Mouse (Mus musculus): ENCODE measurements at regions not wholly inside any gene's neighbourhood (a gene's known extent, or its start where the extent isn't known, plus 50 kb on each side); places are given as distances from the start of the nearest gene placed in this dataset.
A peak's percentile ranks its signal among the peaks of the same experiment; 100 is the strongest.

DNA sequence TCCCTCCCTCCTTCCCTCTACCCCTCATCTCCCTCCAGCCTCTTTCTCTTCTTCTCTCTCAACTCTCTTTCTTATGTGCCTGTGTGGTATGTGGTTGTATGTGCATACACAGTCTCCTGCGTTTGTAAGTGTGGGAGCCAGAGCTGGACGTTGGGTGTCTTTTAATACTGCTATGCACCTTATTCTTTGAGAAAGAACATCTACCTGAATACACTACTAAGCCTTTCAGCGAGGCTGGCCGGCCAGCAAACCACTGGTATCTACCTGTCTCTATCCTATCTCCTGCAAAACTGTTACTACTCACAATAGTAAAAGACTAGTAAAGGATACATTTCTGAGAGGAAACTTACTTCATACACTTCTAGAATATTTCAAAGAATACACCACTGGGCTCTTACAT lies 202.9 kb upstream of the Isl1 start:
- Histone ChIP-seq H3K27ac (replicated peaks) (no peak overlapping the region), H3K9me3 (no peaks in the 10 kb centered on the region), H3K36me3 (replicated peaks) (no peaks in the 10 kb centered on the region), H3K27me3 (replicated peaks; ENCODE audit: low read depth, poor library complexity, severe bottlenecking) (peaks cover 5% of the 10 kb centered on the region; the same call in 1 of the 2 replicates), H3K4me1 (peaks cover 11% of the 10 kb centered on the region), H3K4me3 (no peak overlapping the region)
- no peak for DNase-seq (ENCODE audit: low spot score)
- whole genome bisulfite sequencing, result 74% methylated on average over 4 of the region's 4 CpGs

DNA sequence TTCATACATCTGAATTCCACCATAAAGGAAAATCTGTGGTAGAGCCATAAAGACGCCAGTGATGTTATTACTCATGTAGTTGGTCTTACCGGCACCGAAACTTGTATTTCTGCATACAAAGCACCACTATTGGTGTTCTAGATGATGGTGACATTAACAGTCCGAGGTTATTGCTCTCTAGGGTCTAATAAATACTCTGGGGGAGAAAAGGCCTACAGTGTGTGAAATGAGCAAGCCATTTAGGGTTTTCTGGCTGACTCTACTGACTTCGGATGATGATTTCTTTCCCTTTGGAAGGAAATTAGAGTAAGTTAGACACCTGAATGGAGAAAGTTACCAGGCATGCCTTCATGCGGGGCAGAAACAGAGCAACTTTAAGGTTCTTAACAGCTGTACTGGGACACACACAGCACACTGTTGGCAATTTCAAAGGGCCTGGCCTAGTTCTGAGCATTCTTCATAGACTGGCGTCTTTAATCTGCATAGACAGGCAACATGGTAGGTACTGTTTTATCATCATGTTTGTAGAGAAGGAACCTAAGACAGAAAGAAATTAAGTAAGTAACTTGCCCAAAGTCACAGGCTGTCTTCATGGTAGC lies 198.8 kb upstream of the Isl1 start:
- Histone ChIP-seq H3K27me3 (replicated peaks; ENCODE audit: low read depth, poor library complexity, severe bottlenecking) (peaks cover 5% of the 10 kb centered on the region; the same call in 1 of the 2 replicates), H3K27ac (replicated peaks) (no peak overlapping the region), H3K4me3 (no peak overlapping the region), H3K9me3 (no peaks in the 10 kb centered on the region), H3K4me1 (no peaks in the 10 kb centered on the region), H3K36me3 (replicated peaks) (no peaks in the 10 kb centered on the region)
- DNase-seq (ENCODE audit: low spot score), result no peak
- 93% methylated on average over 7 of the region's 7 CpGs for WGBS

DNA sequence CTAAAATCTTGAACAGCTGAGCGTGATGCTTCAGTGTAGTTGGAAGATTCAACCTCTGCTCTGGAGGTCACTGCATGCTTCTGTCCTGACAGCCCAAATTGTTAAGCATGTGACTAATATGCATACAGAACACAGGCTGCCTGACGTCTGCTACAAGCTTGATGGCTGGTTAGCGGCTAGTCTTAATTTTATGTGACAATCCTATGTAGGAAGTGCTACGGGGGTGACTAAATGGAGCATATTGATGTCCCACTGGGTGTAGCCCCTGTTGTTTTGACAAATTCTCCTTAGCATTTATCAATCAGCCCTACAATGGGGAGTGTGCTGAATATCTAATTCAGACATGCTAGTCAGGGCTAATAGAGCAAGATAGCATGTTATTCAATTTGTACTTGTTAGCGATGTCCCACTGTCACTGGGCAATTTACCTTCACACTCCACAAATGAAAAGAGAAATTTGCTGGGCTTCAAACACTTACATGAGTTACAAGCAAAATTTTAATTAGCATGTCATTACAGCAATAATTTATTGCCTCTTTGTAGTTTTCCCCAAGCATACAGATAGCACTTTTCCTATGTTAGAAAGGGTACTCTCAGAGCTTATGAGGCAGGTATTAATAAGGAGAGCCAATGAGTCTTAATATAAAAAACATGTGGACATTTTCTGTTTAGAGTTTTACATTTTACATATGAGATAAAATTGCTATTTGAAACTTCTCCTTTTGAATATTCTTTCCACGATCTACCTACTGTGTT lies 188.3 kb upstream of the Isl1 start:
- WGBS, result 66% methylated on average over 6 of the region's 6 CpGs
- Histone ChIP-seq H3K9me3 (no peaks in the 10 kb centered on the region), H3K36me3 (replicated peaks) (no peaks in the 10 kb centered on the region), H3K4me1 (peaks cover 14% of the 10 kb centered on the region), H3K27ac (replicated peaks) (no peak overlapping the region), H3K27me3 (replicated peaks; ENCODE audit: low read depth, poor library complexity, severe bottlenecking) (no peaks in the 10 kb centered on the region), H3K4me3 (no peak overlapping the region)
- DNase-seq (ENCODE audit: low spot score), result no peak

DNA sequence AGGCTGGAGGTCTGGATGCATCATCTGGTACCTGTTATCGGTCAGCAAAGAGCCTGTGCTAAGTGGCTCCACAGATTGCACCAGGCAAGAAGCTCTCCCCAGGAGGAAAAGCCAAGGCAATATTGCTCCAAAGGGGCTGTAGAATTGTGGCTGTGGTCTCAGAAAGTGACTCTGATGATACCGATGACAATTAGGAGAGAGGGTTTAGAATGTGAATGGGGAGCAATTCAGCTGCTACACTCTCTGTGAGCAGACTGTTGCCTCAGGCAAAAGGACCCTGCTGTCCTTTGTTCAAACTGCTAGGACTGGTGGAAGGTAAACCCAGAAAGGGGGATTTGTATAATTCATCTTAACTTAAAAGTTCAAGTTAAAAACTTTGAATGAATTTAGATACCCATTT lies 186.2 kb upstream of the Isl1 start:
- H3K9me3 ChIP-seq, result no peaks in the 10 kb centered on the region
- no peak overlapping the region; the same call in 1 of the 2 replicates for H3K27ac ChIP-seq (replicated peaks)
- WGBS, result 11% methylated on average over 2 of the region's 2 CpGs
- no peaks in the 10 kb centered on the region for H3K36me3 ChIP-seq (replicated peaks)
- H3K27me3 ChIP-seq (replicated peaks; ENCODE audit: low read depth, poor library complexity, severe bottlenecking), result no peaks in the 10 kb centered on the region
- peak; percentile 16 for DNase-seq (ENCODE audit: low spot score)
- no peak overlapping the region for H3K4me3 ChIP-seq
- peaks cover 14% of the 10 kb centered on the region for H3K4me1 ChIP-seq

DNA sequence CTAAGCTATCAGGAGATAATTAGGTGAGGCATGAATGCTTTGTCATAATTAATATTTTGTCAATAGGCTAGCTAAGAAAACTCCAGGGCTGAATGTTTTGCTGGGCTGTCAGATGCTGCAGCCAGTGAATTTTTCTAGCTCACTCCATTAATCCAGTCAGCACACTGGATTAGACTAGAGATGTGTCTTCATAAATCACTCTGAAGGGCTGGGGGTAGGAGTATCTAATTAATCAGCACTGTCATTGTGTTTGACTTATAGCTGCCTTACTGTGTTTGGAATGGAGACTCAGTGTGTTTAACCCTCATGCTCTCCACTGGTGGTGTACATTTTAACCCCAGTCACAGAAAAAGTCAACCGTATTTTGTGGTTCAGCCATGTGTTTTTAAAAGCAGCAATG lies 179.9 kb upstream of the Isl1 start:
- Histone ChIP-seq H3K4me1 (no peaks in the 10 kb centered on the region), H3K36me3 (replicated peaks) (no peaks in the 10 kb centered on the region), H3K27me3 (replicated peaks; ENCODE audit: low read depth, poor library complexity, severe bottlenecking) (no peaks in the 10 kb centered on the region), H3K27ac (replicated peaks) (no peak overlapping the region), H3K4me3 (no peak overlapping the region), H3K9me3 (no peaks in the 10 kb centered on the region)
- DNase-seq (ENCODE audit: low spot score), result no peak
- WGBS, result 78% methylated on average over 1 of the region's 1 CpGs

DNA sequence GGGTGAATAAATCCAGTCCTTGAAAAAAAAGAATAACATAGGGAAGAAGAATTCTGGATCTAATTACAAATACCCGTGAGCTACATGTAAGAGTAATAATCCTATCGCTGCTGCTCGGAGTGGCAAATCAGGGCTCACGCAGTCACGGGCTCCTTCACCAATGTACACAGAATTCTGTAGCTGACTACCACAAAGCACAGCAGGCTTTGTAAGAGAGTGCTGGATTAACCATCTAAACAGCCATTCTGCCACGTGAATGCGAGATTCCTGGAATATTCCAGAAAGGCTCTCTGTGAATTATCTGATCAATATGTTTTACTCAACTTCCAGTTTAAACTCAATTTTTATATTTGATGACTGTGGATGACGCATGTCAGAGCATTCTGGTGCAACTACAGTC lies 165.1 kb upstream of the Isl1 start:
- Histone ChIP-seq H3K36me3 (replicated peaks) (no peaks in the 10 kb centered on the region), H3K27ac (replicated peaks) (no peak overlapping the region), H3K9me3 (no peaks in the 10 kb centered on the region), H3K4me1 (no peaks in the 10 kb centered on the region), H3K27me3 (replicated peaks; ENCODE audit: low read depth, poor library complexity, severe bottlenecking) (no peaks in the 10 kb centered on the region), H3K4me3 (no peak overlapping the region)
- 75% methylated on average over 8 of the region's 8 CpGs for WGBS
- DNase-seq (ENCODE audit: low spot score), result no peak

DNA sequence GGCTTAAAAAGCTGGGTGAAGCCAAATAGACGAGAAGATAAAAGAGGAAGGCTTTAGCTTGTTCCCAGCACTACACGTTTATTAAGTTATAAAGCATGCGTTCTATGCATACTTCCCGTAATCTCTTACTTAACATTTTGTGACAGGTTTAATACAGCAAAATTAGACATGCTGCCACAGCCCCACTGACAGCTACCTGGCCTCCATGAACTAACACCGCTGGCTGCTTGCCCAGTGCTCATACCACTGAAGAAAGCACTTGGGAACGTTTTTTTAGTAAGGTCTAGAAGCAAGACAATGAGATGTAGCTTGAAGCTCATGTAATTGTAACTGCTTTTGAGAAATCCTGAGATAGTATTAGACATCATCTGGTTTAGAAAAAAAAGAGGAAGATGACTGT lies 152.3 kb upstream of the Isl1 start:
- Histone ChIP-seq H3K4me1 (no peaks in the 10 kb centered on the region), H3K27ac (replicated peaks) (no peak overlapping the region), H3K27me3 (replicated peaks; ENCODE audit: low read depth, poor library complexity, severe bottlenecking) (no peaks in the 10 kb centered on the region), H3K9me3 (no peaks in the 10 kb centered on the region), H3K36me3 (replicated peaks) (no peaks in the 10 kb centered on the region), H3K4me3 (no peak overlapping the region)
- no peak for DNase-seq (ENCODE audit: low spot score)
- 86% methylated on average over 6 of the region's 6 CpGs for WGBS

DNA sequence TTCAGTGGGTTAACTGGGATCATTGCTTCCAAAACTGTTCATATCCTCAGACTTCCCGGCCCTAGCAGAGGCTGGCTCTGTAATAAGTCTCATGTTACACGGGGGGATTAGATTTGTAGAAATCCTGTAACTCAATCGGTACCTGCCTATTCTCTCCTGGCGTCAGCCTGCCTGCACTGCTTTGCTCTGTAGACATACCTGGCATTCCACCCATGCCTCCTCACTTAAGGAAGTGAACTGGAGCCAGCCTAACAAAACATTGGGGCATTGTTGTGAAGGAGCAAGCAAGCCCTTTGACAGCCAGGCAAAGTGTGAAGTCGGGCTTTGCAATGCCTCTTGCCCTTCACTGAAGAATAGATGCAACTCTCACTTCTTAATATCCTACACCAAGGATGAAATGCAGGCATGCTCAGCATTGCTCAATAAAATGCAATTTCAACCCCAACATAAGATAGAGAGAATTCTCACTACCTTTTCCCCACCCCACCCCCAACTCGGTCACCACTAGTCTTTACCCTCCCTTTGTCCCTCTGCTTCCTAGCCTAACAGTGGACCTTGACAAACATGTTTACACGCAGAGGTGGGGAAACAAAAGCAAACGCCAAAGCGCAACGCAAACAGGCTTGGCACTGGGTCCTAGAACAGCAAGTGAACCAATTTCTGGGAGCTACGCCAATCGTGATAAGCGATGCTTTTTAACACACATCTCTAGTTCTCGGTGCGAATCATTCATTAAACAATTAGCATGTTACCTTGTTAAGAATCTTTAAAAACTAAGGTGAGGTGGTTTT lies 133.9 kb upstream of the Isl1 start:
- Histone ChIP-seq H3K36me3 (replicated peaks) (no peaks in the 10 kb centered on the region), H3K4me1 (peaks cover 11% of the 10 kb centered on the region), H3K9me3 (no peaks in the 10 kb centered on the region), H3K27ac (replicated peaks) (0 out of 2 replicates have a peak overlapping the region, but pooled peaks have one; percentile 4), H3K4me3 (no peak overlapping the region), H3K27me3 (replicated peaks; ENCODE audit: low read depth, poor library complexity, severe bottlenecking) (no peaks in the 10 kb centered on the region)
- peak; percentile 44 for DNase-seq (ENCODE audit: low spot score)
- WGBS, result 29% methylated on average over 15 of the region's 15 CpGs

DNA sequence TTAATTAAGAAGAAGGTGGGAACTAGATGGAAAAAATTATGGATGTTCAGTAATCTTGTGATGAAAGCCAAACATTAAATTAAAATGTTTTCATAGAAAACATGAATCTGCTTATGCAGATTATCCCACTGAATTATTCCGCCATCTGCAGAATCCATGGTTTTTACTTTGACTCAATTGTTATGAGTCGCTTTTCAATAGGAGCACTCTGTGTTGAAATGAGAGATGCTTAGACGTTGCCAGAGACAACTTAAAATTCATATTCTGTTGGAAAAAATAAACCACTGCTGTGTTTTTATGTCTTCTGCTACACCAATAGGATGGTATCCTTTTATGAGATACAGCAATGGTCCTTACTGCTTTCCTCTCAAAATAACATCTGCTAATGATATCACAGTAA lies 108.3 kb upstream of the Isl1 start:
- no peak overlapping the region for H3K27ac ChIP-seq (replicated peaks)
- no peaks in the 10 kb centered on the region for H3K9me3 ChIP-seq
- no peaks in the 10 kb centered on the region for H3K27me3 ChIP-seq (replicated peaks; ENCODE audit: low read depth, poor library complexity, severe bottlenecking)
- 89% methylated on average over 3 of the region's 3 CpGs for WGBS
- H3K4me3 ChIP-seq, result no peak overlapping the region
- no peak for DNase-seq (ENCODE audit: low spot score)
- H3K4me1 ChIP-seq, result no peaks in the 10 kb centered on the region
- H3K36me3 ChIP-seq (replicated peaks), result no peaks in the 10 kb centered on the region

DNA sequence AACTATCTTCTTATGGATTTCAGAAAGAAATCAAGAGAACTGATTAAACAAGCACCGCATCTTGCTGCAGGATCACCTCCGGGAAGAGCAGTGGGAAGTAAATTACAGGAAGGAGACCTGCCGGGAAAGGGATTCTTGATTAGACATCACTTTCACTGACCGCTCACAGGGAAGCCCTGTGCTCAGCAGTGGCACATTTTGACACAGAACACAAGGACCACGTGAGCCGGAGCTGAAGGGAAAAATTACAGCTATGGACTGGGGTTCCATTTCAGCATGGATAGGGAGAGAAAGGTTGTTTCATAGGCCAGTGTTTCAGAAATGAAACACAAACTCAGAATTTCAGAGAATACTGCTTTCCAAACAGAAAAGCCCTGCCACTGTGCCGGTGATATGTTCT lies 105.0 kb upstream of the Isl1 start:
- WGBS, result 42% methylated on average over 7 of the region's 7 CpGs
- Histone ChIP-seq H3K36me3 (replicated peaks) (no peaks in the 10 kb centered on the region), H3K27ac (replicated peaks) (no peak overlapping the region), H3K27me3 (replicated peaks; ENCODE audit: low read depth, poor library complexity, severe bottlenecking) (no peaks in the 10 kb centered on the region), H3K4me1 (no peaks in the 10 kb centered on the region), H3K4me3 (no peak overlapping the region), H3K9me3 (no peaks in the 10 kb centered on the region)
- no peak for DNase-seq (ENCODE audit: low spot score)

DNA sequence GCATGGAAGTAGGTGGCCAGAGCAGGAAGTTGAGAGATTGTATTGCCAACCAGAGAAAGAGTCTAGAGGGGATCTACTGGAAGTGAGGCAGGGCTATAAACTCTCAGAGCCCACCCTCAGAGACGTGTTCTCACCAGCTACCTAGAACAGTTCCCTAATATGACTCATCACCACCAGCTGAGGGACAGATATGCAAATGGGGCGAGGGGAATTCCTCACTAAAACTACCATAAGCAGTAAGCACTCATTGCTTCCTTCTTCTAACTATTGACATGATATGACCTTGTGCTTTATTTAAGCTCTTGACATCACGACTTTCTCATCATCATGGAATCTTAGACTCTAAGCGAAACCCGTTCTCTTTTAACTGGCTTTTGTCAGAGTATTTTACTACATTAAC lies 101.2 kb upstream of the Isl1 start:
- Histone ChIP-seq H3K4me1 (no peaks in the 10 kb centered on the region), H3K27me3 (replicated peaks; ENCODE audit: low read depth, poor library complexity, severe bottlenecking) (no peaks in the 10 kb centered on the region), H3K9me3 (no peaks in the 10 kb centered on the region), H3K4me3 (no peak overlapping the region), H3K27ac (replicated peaks) (no peak overlapping the region), H3K36me3 (replicated peaks) (no peaks in the 10 kb centered on the region)
- 81% methylated on average over 5 of the region's 5 CpGs for WGBS
- DNase-seq (ENCODE audit: low spot score), result no peak
